27 mouse cellular contexts compared by ENCODE assay signal in the genomic region with DNA sequence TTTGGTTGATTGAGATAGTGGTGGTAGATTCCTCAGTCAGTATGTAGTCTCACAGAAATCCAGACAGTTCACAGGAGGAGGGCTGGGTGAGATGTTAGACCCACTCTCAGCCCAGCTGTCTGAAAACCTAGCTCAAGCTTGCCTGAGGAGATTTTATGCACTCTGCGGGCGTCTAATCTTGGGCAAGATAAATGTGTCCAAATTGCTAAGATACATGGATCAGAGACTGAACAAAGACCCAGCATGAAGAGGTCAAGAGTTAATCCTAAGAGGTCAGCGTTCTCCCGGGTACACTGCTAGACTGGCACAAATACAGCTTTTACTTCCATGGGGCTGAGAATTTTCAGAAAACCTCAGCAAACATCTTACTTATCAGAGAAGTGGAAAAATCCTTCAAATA.
DNase-seq lines count a peak whose midpoint lies in the region; ATAC-seq lines count a peak whose summit lies in the region.
"Had no signal": no experiment of that assay in that cellular context is flagged by ENCODE, and none has a peak within 500 bp of the region (broad histone marks: within the 10 kb centered on the region; RNA-seq: fewer than 3 reads in every experiment).

No protein-coding gene starts in this region.

- no peaks in the 10 kb centered on the region for H3K4me1 ChIP-seq in hindbrain, embryonic 11.5 days (replicated peaks; ENCODE audit: control insufficient read depth, insufficient read depth, low read length)
- H3K4me1 ChIP-seq in hindbrain, embryonic 14.5 days (replicated peaks; ENCODE audit: control insufficient read depth, insufficient read depth, low read length): no peaks in the 10 kb centered on the region
- H3K4me1 ChIP-seq: embryonic facial prominence, embryonic 13.5 days; forebrain, embryonic 13.5 days; hindbrain, embryonic 15.5 days; kidney, embryonic 15.5 days; liver, embryonic 13.5 days; megakaryocyte, embryonic 14.5 days had no signal

- no peak overlapping the region for H3K4me2 ChIP-seq in hindbrain, embryonic 11.5 days (replicated peaks; ENCODE audit: low read depth, low read length)
- H3K4me2 ChIP-seq in hindbrain, embryonic 14.5 days (replicated peaks): no peak overlapping the region
- H3K4me2 ChIP-seq: embryonic facial prominence, embryonic 13.5 days; forebrain, embryonic 13.5 days; hindbrain, embryonic 15.5 days; kidney, embryonic 15.5 days; liver, embryonic 13.5 days had no signal

- H3K4me3 ChIP-seq in hindbrain, embryonic 11.5 days (ENCODE audit: low read depth, low read length): no peak overlapping the region
- no peak overlapping the region for H3K4me3 ChIP-seq in hindbrain, embryonic 14.5 days (replicated peaks; ENCODE audit: low read length)
- H3K4me3 ChIP-seq: embryonic facial prominence, embryonic 13.5 days; erythroblast, embryonic 14.5 days; forebrain, embryonic 13.5 days; hindbrain, embryonic 15.5 days; kidney, embryonic 15.5 days; liver, embryonic 13.5 days; megakaryocyte, embryonic 14.5 days had no signal

- no peak overlapping the region for H3K27ac ChIP-seq in hindbrain, embryonic 11.5 days (ENCODE audit: low read depth, low read length)
- H3K27ac ChIP-seq in hindbrain, embryonic 14.5 days: no peak overlapping the region
- H3K27ac ChIP-seq: embryonic facial prominence, embryonic 13.5 days; forebrain, embryonic 13.5 days; hindbrain, embryonic 15.5 days; kidney, embryonic 15.5 days; liver, embryonic 13.5 days had no signal

- no peaks in the 10 kb centered on the region for H3K9me3 ChIP-seq in hindbrain, embryonic 11.5 days (ENCODE audit: control insufficient read depth, low read length)
- no peaks in the 10 kb centered on the region for H3K9me3 ChIP-seq in hindbrain, embryonic 14.5 days (ENCODE audit: control insufficient read depth, low read length)
- H3K9me3 ChIP-seq: embryonic facial prominence, embryonic 13.5 days; forebrain, embryonic 13.5 days; hindbrain, embryonic 15.5 days; kidney, embryonic 15.5 days; liver, embryonic 13.5 days; megakaryocyte, embryonic 14.5 days had no signal

- H3K27me3 ChIP-seq in hindbrain, embryonic 11.5 days (ENCODE audit: control insufficient read depth, insufficient read depth, low read length): no peaks in the 10 kb centered on the region
- H3K27me3 ChIP-seq in hindbrain, embryonic 14.5 days (ENCODE audit: control insufficient read depth, insufficient read depth, low read length): no peaks in the 10 kb centered on the region
- H3K27me3 ChIP-seq: embryonic facial prominence, embryonic 13.5 days; forebrain, embryonic 13.5 days; hindbrain, embryonic 15.5 days; kidney, embryonic 15.5 days; liver, embryonic 13.5 days had no signal

- no peak for ATAC-seq in hindbrain, embryonic 11.5 days (ENCODE audit: low FRiP score)
- no peak for ATAC-seq in hindbrain, embryonic 14.5 days (ENCODE audit: low FRiP score)
- ATAC-seq: CD4-positive, CD25-positive, alpha-beta regulatory T cell, adult 4 months; forebrain, embryonic 13.5 days; lung, postnatal 0 days had no signal

- H3K9ac ChIP-seq in hindbrain, embryonic 11.5 days (ENCODE audit: low read depth, low read length): no peak overlapping the region
- no peak overlapping the region for H3K9ac ChIP-seq in hindbrain, embryonic 14.5 days
- H3K9ac ChIP-seq: embryonic facial prominence, embryonic 13.5 days; forebrain, embryonic 13.5 days; hindbrain, embryonic 15.5 days; kidney, embryonic 15.5 days; liver, embryonic 13.5 days had no signal

- peak; percentile 13 for DNase-seq in hindbrain, embryonic 11.5 days (ENCODE audit: low spot score)
- no peak for DNase-seq in hindbrain, embryonic 14.5 days (ENCODE audit: low spot score)
- peak; percentile 7 for DNase-seq in testis, postnatal 14 days (ENCODE audit: low spot score)
- DNase-seq in testis, postnatal 10 days (ENCODE audit: low spot score): no peak
- DNase-seq in hindlimb bud, embryonic 11.5 days (ENCODE audit: extremely low spot score, low read depth, low spot score): peak; percentile 8
- DNase-seq in yolk sac, embryonic 10.5 days (ENCODE audit: low spot score): peak; percentile 9
- no peak for DNase-seq in urinary bladder, postnatal 4 days (ENCODE audit: low spot score in 2 of 2)
- DNase-seq in urinary bladder, postnatal 14 days (ENCODE audit: low spot score): no peak
- DNase-seq: adrenal gland, postnatal 25 days; cerebellum, adult 18-20 months; cerebellum, postnatal 10 days; gastrocnemius, postnatal 14 days; heart, postnatal 14 days; kidney, adult 18-20 months; kidney, postnatal 25 days; left cerebral cortex, postnatal 4 days; liver, embryonic 13.5 days; lung, adult 18-20 months; lung, postnatal 4 days had no signal

- WGBS in hindbrain, embryonic 11.5 days: 22% methylated on average over 4 of the region's 4 CpGs
- 19% methylated on average over 4 of the region's 4 CpGs for WGBS in hindbrain, embryonic 14.5 days

- no peaks in the 10 kb centered on the region for H3K36me3 ChIP-seq in hindbrain, embryonic 11.5 days (ENCODE audit: control insufficient read depth, insufficient read depth, low read length)
- no peaks in the 10 kb centered on the region for H3K36me3 ChIP-seq in hindbrain, embryonic 14.5 days (replicated peaks; ENCODE audit: control insufficient read depth, insufficient read depth)
- H3K36me3 ChIP-seq: embryonic facial prominence, embryonic 13.5 days; hindbrain, embryonic 15.5 days; kidney, embryonic 15.5 days; liver, embryonic 13.5 days had no signal

Comparison
In these comparisons a context has a peak if more than half of its experiments do, and no peak if none do; other contexts are left out.
1. DNase-seq: peak in hindbrain, embryonic 11.5 days (single experiment), testis, postnatal 14 days (single experiment), hindlimb bud, embryonic 11.5 days (single experiment) and yolk sac, embryonic 10.5 days (single experiment); none in hindbrain, embryonic 14.5 days (single experiment), testis, postnatal 10 days (single experiment), urinary bladder, postnatal 4 days (0 of 2) and urinary bladder, postnatal 14 days (single experiment).